Mouse (Mus musculus) bone marrow, adult 2 months (tissue): ENCODE data around the gene Chchd6. TPM values are rescaled to one million over a fixed set of nuclear protein-coding genes. Genes with fewer than 3 reads are reported as not detected.
A peak's percentile ranks its signal among the peaks of the same experiment; 100 is the strongest.

Source experiments
- H3K27ac ChIP-seq: fragments of 200-500 bp; 2 replicates; pipeline ENCODE4 v1.5.1; 2012; ENCODE audit warnings: low read depth, mild to moderate bottlenecking, control low read depth, inconsistent platforms, low read length; ENCODE audit not compliant: control insufficient read depth, poor library complexity, insufficient read depth
- H3K4me1 ChIP-seq: fragments of 200-500 bp; 2 replicates; pipeline ENCODE4 v1.6.1; 2011; ENCODE audit warnings: low read length; ENCODE audit not compliant: control insufficient read depth, insufficient read depth
- H3K4me3 ChIP-seq: fragments of 200-500 bp; replicated peaks from 2 replicates; pipeline ENCODE3; 2011; ENCODE audit warnings: mild to moderate bottlenecking, low read depth, low read length, control low read depth; ENCODE audit not compliant: control insufficient read depth
- CTCF ChIP-seq: fragments of 200-500 bp; IDR thresholded peaks from 2 replicates; pipeline ENCODE4 v1.5.1; 2011; ENCODE audit warnings: low read length, control low read depth; ENCODE audit not compliant: control insufficient read depth, insufficient read depth
- POLR2A ChIP-seq: fragments of 200-500 bp; IDR thresholded peaks from 2 replicates; pipeline ENCODE4 v1.6.1; 2011; ENCODE audit warnings: low read depth, mild to moderate bottlenecking, control low read depth, low read length, borderline replicate concordance; ENCODE audit not compliant: control insufficient read depth
- WGBS: fragments of 180-500 bp; shearing (Covaris S2); methylation state at CpG from one replicate; pipeline ENCODE4 v1.1.7; 2018; 5-methylcytosine and 5-hydroxymethylcytosine counted together
- polyA plus RNA-seq: library from polyadenylated mRNA; stranded (reverse); fragments of >200 nt; gene quantifications from 2 replicates; pipeline ENCODE4 v1.2.4, GENCODE M21; 2011; ENCODE audit warnings: low replicate concordance; ENCODE audit not compliant: missing spikeins, insufficient read depth, insufficient read length

Chchd6 gene
- polyA plus RNA-seq, 1 experiment = 7.3 TPM

DNA sequence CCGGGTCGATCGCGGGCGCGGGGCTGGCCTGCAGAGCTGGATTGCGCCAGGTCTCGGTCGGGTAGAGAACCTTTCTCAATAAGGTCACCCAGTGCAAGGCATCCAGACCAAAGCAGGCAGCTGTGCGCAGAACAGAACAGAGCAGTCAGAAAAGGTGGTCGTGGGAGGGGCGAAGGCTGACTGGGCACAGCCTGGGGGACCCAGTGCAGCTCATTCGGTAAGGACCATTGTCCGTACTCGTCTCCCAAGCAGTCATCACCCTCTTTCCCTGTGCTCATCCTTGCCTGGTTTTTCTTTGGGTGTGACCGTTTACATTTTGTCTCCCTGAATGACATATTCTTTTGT is 232.4 kb downstream of the Chchd6 start:
- no peak overlapping the region for H3K27ac ChIP-seq
- H3K4me1 ChIP-seq = no peaks in the 10 kb centered on the region
- WGBS = 30% methylated on average over 16 of the region's 16 CpGs
- no peak overlapping the region for H3K4me3 ChIP-seq
- TF ChIP-seq POLR2A = no peak
- TF ChIP-seq CTCF = no peak

DNA sequence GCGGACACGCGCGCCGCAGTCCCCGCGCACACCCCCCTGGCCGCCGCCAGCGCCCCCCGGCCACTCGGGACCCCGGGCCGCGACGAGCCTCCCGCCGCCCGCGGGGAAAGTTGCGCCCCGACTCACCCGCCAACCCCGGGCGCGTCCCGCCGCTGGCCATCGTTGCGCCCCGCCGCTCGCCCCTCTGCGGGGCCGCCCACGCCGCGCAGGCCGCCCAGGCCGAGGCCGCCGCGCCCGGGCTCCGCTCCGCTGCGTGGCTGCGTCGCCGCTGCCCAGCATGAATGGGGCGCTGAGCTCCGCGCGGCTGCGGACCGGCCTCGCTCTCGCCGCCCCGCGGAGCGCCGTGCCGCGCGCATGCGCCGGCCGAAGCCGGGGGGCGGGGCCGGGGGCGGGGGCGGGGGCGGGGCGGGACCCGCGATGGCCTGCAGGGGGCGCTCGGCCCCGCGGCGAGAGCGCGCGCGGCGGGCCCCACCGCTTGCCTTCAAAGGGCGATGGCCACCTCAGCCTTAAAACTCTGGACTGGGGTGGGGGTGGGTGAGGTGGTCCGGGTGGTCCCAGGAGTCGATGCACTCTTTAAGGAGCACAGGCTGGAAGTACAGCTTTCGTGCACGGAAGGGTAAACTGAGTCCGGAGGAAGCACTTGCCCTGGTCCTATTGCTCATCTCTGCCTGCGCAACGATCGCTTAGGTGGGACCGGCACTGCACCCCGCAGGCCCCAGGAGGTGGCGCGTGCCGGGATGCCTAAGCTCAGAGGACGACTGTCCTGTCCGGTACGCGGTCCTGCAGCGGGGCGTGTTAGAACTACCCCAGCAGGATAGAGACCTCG is 233.0 kb downstream of the Chchd6 start, which contains the start of gene Plxna1:
TSS of gene Plxna1 (minus strand) at position 340 of the 826 bp plus-strand sequence.
- 5% methylated on average over 108 of the region's 110 CpGs for WGBS
- Histone ChIP-seq H3K27ac (peak within 1 kb of the TSS; percentile 61; the same call in 1 of the 2 replicates), H3K4me1 (no peaks in the 10 kb centered on the region), H3K4me3 (peak within 1 kb of the TSS; percentile 22)
- no peak for TF ChIP-seq POLR2A

DNA sequence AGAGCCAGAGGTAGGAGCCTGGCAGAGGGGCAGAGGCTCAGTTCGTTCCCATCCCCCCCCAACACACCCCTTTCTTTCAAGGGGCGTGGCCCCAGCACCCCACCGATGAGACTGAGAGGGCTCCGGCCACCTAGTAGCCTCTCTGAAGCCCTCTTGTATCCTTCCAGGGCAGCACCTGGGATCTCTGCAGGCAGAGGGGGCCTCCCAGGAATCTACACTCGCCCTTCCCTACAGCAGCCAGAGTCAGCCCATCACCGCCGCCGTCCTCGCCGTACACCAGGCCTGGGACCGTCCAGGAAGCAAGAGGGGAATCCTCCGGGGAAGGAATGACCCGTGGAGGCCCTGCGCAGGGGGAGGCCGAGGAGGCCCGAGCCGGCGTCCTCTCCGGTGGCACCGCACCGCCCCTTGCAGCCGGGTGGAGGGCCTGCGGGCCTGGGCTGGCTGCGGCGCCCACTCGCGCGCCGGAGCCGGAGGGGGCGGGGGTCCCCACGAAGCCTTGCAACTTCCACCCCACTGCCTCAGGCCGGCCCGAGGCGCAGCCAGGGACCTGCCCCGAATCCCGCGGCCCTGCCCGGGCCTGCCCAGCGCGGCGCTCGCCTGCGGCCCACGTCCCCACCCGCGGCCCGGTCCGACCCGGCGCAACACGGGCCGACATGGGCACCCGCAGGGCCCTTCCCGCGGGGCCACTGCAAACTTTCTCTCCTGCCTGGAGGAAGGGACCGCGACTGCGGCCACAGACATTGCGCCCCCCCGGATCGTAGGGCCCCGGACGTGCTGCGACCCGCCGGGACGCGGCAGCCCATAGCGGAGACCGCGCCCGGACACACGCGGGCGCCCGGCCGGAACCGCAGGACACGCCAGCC is 233.8 kb downstream of the Chchd6 start:
- H3K4me1 ChIP-seq = no peaks in the 10 kb centered on the region
- peak overlapping the region; percentile 17; the same call in 1 of the 2 replicates for H3K27ac ChIP-seq
- H3K4me3 ChIP-seq = peak overlapping the region; percentile 22
- TF ChIP-seq POLR2A (no peak), CTCF (no peak)
- 1% methylated on average over 78 of the region's 80 CpGs for WGBS

DNA sequence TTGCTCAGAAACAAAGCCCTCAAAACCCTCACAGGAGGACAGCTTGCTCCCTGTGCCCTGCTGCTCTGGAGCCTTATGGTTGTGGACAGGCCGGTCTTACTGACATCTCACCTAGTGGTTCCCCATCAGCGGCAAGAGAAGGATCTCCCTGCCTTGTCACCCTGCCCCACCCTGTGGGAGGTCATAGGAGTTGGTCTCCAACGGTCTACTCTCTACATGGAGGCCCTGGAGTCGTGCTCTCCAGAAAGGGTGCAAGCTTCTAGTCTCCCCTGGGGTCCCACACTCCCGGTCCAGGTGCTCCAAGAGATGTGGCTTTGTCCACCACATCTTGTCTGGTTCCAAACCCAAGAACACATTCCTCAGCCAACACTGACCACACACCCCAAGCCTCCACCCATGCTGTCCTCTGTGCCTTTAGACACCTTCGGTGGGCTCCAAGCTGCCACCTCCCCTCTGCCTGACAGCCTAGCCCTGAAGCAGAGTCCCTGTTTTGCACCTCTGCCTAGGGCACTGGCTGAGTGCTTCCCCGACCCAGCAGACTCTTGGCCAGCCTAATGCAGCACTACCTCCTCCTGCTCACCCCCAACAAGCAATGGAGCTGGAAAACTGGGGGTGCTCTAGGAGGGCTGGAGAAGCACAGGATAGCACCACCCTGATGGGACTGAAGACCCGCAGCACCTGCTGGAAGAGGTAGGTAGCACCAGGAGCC is 234.6 kb downstream of the Chchd6 start:
- TF ChIP-seq POLR2A (no peak), CTCF (no peak)

DNA sequence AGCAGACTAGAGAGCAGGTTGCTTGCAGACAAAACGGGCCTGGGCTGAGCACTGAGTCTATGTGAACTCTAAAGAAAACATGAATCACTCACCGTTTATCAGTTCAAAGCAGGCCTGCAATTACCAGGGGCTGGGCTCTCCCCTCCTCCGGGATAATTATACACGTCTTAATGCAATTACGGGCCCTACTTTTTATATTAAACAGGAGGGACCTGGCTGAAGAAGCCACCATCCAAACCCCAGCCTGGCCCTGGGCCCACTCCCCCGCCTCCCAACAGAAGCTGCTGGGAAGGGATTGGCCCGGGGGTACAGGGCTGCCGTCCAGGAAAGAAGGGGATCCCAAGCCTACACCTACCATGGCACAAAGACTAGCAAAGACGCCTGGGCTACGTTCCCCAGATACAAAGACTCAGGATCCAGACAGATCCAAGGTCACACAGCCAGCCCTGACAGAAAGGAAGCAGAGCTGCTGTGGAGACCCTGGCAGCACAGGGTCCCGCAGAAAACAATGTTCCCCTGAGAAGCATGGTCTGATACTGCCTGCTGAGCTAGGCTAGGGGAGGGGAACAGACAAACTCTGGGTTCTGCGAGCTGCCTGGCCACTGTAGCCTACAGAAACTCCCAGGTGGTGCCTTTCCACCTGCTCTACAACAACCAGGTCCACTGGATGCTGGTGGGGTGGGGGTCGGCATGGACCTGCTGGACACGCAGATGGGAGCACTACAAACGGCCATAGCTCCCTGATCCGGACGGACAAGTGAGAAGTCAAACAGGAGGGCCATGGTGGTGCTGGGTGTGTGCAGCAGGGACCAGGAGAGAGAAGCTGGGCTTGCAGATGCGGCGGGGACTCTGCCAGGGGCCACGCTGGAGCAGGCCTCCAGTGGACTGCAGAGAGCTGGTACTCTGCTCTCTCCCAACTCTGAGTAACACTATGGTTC is 235.4 kb downstream of the Chchd6 start:
- Histone ChIP-seq H3K4me1 (no peaks in the 10 kb centered on the region), H3K27ac (no peak overlapping the region), H3K4me3 (no peak overlapping the region)
- 79% methylated on average over 20 of the region's 20 CpGs for WGBS
- no peak for TF ChIP-seq CTCF
- TF ChIP-seq POLR2A = no peak

More for the DNA sequence above, 234.6 kb downstream of the Chchd6 start:
- 71% methylated on average over 8 of the region's 8 CpGs for WGBS
- H3K4me1 ChIP-seq = no peaks in the 10 kb centered on the region
- no peak overlapping the region for H3K27ac ChIP-seq
- no peak overlapping the region for H3K4me3 ChIP-seq

DNA sequence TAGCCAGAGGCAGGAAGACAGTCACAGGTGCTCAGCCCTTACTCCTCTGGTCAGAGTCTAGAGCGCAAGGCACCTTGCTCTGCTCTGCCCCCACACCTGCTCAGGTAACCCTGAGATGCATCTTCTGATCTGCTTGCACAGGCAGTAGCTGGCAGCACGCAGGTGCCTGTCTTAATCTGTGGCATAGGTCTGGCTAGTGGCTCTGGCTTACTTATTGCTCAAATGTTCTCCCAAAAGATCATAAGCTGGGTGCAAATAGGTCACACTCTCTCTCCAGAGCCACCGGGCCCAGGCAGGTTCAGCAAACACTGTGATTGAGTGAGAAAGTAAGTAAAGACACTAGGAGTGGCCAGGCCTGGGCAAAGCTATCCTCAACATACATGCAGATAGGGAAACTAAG is 236.3 kb downstream of the Chchd6 start:
- 86% methylated on average over 3 of the region's 3 CpGs for WGBS
- no peak overlapping the region for H3K4me3 ChIP-seq
- TF ChIP-seq POLR2A (no peak), CTCF (no peak)
- no peak overlapping the region for H3K27ac ChIP-seq
- H3K4me1 ChIP-seq = no peaks in the 10 kb centered on the region

DNA sequence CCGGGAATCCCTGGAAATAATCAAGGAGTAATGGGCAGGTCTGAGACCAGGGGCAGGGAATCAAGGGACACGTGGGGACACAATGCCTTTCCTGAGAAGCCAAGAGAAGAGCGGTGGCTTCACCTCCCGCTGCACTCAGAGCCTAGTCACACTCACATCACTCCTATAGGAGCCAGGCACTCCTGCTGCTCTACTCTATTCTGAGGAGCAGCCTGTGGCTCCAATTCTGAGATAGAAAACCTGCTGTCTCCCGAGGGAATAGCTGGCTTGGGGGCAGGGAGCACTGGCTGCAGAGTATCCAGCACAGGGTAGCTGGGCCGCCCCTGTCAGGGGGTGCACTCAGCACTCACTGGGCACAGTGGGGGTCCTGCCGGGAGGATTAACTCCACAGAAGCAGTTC is 239.8 kb downstream of the Chchd6 start:
- Histone ChIP-seq H3K4me1 (no peaks in the 10 kb centered on the region), H3K27ac (no peak overlapping the region), H3K4me3 (no peak overlapping the region)
- TF ChIP-seq CTCF (no peak), POLR2A (no peak)
- 81% methylated on average over 7 of the region's 7 CpGs for WGBS
